Mouse (Mus musculus) urinary bladder, postnatal 36 days (tissue): ENCODE measurements at regions not wholly inside any gene's neighbourhood (a gene's known extent, or its start where the extent isn't known, plus 50 kb on each side); places are given as distances from the start of the nearest gene placed in this dataset.

Experiments used
- DNase-seq, 2 experiments: peaks; one replicate each; pipeline ENCODE4 v3.0.0; 2022; ENCODE audit warnings: low spot score in 2 of 2, mixed read lengths in 1 of 2

DNA sequence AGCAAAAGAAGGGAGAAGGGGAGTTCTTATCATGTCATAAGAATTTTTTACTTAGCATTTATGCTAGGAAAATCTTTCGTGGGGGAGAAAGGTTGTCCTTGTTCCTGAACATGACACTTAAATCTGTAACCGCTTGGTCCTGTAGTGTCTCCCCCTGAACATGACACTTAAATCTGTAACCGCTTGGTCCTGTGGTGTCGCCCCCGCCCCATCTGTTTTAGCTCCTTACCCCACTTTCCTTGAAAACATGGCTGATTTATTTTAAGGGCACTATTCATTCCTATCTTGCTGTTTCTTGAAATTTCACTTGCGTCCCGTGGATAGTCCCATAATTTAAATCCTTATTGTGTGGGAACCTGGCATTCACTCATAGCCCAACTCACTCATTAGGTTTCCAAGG, 82.2 kb downstream of the Rap2a start:
- DNase-seq = no peak

DNA sequence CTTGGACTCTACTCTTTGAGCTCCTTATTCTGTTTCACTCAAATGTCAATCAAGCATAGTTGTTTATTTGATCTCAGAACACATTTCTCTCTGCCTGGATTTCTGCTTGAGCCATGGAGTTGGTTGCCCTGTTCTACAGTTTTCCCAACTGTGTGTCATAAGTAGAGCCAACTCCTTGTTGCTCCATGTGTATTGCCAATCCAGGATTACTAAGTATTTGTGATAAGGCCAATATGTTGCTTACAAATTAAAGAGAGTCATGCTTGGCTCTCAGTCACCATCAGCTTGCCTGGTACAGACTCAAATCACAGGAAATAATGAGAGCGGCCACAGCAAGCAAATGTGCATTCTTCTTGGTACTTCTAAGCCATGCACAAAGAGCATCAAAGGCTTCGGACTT, 82.7 kb downstream of the Rap2a start:
- DNase-seq = no peak

DNA sequence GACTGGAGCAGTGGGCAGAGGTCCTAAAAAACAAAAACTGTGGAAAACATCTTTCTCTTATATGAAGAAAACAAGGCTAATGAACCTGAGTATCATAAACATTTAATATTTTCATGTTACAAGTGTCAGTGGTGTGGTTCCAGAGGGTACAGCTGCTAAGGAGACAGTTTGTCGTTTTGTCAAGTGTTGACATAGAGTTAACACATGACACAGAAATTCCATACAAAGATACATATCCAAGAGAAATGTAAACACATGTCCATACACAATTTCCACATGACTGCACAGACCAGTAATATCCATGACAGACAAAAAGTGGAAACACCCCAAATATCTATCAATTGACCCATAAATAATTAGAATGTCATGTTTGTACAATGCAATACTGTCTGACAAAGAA, 88.7 kb downstream of the Rap2a start:
- no peak for DNase-seq

DNA sequence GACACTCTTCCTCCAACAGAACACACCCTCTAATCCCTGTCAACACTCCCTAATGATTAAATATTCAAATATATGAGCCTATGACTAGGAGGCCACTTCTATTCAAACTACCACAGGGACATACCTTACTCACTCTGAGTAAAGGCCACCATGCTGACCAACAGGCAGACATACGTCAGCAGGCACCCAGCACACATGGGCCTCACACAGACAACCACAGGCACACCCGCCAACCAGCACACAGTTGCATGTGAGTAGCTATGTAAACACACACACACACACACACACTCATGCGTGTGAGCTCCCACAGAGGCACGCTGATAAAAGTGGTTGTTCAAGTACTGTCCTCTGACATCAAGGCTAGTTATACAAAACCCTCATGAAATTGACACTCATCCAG, 89.8 kb downstream of the Rap2a start:
- no peak for DNase-seq

DNA sequence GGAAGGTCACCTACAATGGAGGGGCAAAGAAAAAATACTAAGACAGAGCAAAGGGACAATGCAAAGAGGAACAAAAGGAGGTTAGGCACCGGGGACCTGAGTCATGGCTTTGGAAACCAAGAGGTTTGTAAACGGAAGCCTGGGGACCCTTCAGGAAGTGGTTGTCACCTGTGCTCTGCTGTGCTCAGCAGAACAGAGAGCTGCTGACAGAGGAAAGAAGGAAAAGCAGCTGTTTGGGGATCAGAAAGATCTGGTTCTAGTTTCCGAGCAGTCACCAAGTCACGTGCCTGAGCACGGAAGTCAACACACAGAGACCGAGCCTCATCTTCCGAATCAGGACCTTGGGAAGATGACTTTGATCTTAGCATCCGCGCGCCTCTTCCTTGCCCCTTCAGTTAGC, 94.0 kb downstream of the Rap2a start:
- DNase-seq = no peak

DNA sequence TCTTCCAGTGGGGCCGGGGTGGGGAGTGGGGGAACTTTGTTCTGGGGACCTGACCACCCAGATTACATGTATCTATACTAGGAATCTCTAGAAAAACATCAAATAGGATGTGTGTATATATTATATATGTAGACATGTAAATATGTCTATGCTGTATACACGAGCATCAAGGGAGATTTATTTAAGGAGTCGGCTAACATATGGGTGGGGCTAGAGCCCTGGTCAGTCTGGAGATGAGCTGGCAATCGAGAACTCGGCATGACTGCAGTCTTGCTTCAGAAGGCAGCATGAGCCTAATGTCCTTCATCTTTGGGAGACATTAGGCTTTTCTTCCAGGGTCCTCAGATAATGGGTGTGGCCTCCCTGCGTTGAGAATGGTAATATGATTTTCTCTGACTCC, 97.0 kb downstream of the Rap2a start:
- DNase-seq = no peak

DNA sequence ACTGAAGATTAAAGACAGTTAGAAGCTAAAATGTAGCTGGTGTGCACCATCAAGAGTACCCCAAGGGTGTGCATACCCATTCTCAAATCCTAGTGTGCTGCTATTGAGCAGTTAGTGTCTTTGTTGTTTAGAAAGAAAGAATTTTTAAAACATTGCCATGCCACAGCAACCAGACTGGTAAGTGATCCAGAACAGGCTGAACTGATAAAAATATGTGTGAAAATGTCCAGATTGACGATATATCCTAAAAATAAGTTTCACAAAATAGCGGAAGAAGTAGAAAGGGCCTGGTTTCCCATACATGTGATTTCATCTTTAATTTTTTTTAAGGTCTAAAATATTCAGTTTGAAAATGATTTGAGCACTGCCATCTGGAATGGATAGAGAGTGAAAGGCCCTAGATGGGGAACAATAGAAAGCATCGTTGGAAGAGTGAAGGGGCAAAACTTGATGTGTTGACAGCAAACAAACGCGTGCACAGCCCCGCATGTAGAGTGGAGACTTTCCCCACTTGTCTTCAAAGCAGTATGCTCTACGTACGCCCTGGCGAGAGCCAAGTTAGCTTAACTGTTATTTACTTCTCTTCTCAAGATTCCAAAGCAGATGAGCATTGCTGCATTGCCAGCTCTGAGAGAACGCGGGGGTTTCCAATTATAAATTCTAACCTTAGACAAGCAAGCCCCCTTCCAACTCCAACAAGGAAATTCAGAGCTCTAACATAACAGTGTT, 100.3 kb downstream of the Rap2a start:
- DNase-seq = no peak

DNA sequence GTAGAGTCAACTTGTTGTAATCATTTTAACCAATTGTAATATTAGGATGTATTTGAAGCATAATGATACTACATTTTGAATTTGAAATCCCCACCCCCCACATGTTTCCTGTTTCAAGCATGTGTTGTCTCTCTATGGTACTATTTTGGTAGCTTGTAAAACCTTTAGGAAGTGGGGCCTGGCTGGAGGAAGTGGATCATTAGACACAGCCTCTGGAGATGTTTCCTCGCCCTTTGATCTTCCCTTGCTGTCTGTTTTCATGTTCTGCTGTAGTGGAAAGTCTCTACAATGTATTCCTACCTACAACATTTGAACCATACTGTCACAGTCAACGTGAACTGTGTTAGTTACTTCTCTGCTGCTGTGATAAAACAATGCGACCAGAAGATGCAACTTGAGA, 105.6 kb downstream of the Rap2a start:
- DNase-seq = no peak

DNA sequence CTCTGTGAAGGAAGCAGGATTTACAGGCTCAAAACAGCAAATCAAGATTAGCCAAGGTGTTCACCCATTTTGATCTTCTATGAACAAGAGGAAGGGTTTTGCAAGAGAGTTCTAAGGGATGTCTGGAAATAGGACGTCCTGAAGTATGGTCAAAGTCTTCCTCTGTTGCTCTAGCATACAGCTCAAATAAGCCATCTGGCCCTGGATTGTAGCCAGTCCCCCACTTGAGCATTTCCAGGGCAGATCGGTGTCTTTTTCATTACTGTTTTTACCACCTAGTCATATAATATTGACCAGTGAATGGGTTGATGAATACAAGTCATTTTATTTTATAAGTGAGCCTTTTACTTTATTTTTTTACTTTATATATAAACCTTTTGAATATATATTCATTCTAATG, 113.9 kb downstream of the Rap2a start:
- no peak for DNase-seq

DNA sequence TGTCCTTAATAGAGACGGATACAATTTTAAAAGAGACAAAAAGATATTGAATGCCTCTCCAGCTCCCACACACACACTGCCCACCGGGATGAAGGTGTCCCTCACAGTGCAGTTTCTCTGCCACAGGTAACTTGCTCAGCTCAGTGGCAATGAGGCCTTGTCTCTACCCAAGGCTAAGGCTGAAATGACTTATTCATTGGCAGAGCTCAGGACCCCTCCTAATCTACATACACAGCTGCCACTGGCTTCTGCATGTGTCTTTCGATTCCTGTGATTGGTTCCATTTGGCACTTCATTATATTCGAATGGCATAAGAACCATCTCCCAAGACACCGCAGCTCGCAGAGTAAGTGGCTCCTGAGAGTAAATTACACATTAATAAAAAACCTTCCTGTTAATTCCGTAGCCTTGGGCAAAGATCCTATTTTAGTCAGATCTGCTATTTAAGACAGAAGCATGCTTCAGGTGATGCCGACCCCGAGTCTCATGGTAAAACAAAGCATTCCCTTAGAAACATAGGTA, 122.2 kb downstream of the Rap2a start:
- DNase-seq = no peak

DNA sequence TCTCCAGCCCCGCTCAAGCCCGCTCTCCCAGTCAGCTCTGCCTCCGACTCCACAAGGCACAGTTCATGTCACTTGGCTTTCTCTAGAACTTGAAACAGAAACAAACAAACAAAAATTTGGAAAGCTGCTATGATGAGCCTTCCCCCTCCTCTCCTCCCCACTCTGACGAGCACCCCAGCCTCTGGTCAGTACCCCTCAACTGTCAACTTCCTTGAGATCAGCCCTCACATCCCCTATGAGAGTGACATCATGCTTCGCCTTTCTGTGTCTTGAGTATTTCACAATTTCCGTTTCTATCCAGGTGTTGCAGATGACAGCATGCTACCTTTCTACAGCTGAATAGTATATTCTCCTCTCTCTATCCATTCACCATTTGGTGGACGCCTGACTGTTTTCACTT, 123.3 kb downstream of the Rap2a start:
- DNase-seq = no peak

DNA sequence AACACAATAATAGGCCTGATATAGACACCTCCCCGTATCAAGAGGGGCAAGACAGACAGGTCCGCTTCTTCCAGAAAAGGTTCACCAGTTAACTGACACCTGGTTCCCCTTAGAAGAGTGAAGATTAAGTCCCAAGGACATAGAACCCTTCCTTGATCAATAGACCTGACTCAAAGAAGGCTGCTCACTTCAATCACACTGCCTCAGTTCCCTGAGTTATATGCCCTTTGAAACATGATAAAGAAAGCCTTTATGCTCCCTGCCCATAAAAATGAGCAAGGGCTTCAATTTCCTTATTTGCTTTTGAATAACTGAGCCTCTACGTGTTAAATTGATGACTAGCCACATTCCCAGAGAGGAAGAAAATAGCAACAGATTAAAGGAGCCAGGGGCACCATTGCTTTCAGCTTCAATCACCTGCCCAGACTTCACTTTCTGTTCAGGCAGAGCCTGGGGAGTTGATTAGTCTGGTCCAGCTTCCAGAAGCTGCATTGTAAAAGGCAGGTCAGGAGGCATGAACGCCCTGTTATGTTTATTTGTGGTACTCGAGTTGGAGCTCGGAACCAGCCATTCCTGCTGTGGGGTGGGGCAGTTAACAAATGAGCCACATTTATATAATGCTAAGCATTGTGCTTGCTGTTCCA, 125.7 kb downstream of the Rap2a start:
- peak in 1 of 2 experiments; percentile 9 for DNase-seq

DNA sequence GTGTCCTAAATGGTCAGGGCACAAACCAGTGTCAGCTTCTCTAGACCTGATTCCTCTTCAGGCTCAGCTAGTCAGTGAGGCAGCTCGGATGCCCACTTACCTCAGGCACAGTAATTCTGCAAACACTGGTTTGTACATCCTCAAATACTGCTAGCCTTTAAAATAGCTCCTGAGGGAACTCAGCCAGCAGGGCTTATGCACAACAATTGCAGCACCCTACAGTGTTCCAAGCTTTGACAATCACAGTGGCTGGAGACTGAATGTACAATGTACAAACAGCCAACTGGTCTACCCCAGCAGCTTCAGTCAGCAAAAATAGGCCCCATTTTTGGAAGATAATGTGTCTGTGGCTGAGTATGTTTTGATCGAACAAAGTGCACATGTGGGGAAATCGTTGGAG, 129.6 kb downstream of the Rap2a start:
- no peak for DNase-seq

DNA sequence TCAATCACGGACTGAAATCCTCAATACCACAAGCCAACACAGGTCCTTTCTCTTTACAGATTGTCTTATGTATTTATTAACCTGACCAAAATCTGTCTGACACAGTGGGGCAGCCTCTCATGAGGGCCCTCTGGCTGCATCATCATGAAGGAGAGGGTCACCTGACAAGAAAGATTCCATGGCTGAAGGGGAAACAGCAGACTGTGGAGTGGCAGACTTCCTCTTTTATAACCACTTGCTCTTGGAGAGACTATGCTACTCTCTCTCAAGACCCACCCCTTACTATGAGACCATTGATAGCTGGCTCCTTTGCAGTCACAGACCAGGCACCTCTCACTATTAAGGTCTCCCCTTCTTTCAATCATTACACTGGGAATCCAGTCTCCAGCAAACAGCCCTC, 133.1 kb downstream of the Rap2a start:
- no peak for DNase-seq

DNA sequence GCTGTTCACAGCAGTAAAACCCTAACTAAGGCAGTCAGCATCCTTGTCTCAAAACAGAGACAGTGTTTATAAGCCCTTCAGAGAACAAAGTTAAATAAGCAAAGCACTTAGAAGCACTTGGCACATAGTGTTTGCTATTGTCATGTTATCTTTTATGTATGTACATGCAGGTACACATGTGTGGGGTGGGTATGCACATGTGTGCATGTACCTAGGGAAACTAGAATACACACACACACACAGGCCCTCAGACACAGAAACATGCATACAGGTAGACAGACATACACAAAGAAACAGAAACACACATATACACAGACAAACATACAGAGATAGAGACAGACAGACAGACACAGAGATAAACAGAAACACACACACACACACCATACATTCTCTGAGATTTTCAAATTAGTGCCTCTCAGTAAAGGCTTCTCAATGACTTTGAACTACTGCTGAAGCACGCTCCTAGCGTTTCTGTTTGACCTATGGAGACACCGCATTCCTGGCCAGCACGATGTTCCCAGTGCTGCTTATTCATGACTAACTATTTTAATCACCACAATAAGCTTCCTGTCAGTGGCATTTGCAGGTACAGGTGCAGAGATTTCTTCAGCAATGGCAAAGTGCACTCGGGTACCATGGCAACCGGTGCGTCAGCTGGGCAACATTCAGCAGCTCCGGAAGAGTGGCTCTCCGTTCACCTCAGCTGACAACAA, 148.1 kb downstream of the Rap2a start:
- no peak for DNase-seq

DNA sequence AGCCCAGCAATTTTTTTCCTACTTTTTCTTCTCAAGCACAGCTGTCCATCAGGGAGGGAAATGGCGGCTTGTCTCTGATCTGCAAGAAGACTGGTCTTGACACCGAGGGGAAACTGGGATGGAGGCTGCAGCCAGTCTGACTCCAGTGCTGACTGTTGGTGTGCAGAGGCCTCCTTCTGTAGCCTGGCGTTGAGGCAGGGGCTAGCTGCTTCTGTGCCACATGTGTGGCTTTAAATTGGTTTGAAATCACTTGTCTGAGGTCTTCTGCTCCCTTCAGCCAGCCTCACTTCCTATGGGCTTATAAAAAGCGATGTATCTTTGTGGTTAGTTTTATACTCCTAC, 148.7 kb downstream of the Rap2a start:
- DNase-seq = no peak

DNA sequence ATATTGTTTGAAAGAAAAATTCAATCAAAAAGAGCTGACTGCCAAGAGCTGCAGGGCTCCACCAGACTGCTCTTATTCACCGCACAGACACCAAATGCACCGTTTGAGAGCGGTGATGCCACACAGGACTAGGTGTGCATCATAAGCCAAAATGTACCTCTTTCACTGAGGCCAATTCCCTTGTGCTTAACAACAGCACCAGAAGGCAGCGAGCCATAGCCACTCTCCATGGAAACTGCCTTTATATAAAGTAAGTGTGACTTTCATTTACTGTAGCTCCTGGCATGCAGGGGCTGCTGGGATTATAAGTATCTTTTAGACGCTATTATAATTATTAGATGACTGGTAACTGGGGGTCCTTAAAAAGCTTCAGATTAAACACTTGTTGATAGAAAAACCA, 154.5 kb downstream of the Rap2a start:
- DNase-seq = no peak

DNA sequence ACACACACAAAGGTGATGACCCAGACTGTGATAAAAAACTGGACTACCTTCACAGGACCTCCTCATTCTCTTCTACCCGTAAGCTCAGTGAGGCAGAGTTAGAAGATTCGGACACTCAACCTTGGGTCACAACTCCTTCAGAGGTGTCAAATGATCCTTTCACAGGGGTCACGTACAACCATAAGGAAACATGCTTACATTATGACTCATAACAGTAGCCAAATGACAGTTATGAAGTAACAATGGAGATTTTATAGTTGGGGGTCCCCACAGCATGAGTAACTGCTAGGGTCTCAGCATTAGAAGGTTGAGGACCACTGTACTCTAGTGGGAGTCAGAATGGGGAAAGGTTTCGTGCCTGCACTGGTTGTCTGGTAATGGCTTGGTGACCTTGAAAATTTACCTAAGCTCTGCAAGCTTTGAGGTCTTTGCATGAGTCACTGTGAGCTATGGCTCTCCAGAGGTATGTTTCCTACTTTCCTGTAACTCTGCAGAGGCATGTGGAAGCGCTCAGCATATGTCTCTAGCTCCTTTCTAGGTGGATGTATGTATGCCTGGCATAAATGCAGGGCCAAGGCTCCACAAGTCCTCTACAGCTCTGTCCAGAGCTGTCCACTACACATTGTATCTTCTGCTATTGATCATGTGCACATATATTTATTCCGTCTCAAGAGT, 158.6 kb downstream of the Rap2a start:
- no peak for DNase-seq

DNA sequence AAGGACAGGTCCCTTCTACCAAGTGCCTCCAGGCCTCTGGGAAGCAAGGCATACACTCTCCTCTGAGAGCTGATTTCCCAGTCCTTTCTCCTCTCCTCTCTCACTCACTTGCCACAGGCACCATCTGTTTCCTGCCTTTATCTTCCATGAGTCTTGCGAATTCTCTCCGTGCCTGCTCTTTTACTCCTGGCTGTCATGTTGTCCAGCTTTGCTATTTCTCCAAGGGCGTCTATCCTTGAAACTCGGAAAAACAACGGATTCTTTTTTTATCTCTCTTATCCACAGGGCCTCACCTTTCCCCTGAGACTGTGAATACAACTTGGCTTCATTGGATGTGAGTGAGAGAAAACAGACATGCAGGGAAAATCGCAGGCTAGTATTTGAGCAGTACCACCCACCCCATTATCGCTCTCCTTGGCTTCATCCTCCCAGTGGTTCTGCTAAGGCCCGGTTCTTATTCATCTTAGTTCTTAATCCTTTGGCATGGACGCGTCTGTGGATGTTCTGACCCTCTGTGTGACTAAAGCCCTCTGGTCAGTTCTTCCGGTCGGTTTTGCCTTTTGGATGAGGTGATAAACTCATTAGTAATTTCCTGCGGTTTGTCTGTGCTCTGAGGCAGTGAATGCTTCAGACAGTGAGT, 159.4 kb downstream of the Rap2a start:
- DNase-seq = no peak

DNA sequence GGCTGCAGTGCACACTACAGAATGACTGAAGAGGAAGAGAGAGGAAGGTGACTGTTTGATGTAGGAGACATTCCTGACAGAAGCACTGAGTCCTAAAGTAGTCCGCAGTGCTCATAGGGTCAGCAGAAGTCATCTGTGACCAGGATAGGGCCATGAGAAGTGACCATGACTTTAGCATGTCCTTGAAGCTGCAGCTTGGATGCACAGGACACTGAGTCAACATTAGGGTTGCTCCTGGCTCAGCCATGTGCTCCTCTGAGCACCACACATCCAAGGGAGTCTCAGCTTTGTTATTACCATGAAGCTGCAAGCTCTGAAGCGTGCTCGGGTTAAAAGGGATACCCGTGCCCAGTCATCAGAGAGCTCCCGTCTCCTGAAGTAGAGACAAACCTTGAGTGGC, 164.3 kb downstream of the Rap2a start:
- DNase-seq = no peak

DNA sequence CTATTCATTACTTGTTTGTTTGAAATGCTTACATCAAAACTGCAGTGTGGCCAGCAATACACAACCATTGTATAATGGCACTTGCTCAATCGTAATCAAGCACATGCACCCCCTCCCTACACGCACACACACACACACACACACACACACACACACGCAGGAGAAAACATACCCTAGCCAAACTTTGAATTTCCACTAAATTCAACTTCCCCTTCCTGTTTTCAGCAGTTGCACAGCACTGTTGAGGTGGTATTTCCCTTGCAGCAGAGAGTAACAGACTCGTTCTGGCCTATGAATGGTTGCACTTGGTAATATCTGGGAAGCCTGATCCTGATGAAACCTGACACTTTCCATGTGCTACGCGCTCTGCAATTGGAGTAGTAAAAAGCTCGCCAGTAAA, 173.8 kb downstream of the Rap2a start:
- DNase-seq = no peak

DNA sequence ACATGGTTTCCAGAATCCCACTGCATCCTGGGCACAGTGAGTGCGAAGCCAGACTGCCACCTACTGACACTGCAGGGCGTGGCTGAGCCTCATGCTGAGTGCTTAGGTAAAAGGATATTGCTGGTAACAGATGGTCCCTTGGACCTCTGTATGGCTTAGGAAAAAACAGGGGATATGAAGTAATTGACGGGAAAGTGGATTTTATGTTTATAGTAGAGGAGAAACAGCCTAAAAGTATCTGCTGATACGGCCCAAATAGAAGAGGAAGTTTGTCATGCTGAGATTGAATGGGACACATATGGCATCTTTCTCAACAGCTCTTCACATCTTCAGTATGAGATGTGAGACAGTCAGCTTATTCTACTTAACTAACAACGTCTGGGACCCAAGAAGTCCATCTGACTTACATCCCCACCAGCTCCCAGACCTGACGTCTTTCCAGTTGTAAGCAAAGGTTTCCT, 182.1 kb downstream of the Rap2a start:
- DNase-seq = peak; percentile 13 to 41
